Mouse (Mus musculus): ENCODE data around the gene Ralgds. TPM values are rescaled to one million over a fixed set of nuclear protein-coding genes. Genes with fewer than 3 reads are reported as not detected.
A peak's percentile ranks its signal among the peaks of the same experiment; 100 is the strongest.

The Ralgds gene
- total RNA-seq, 2 experiments from 2014 or later, result 2.1 to 4.6 TPM

- ATAC-seq (replicated peaks; ENCODE audit: poor library complexity, severe bottlenecking), result peak; percentile 36
Measured at GRCm38 (mm10) chr2:28597733-28598547, 85.0 kb downstream of the Ralgds start.

- ATAC-seq (replicated peaks; ENCODE audit: poor library complexity, severe bottlenecking), result peak; percentile 26
Measured at GRCm38 (mm10) chr2:28598692-28599568, 86.0 kb downstream of the Ralgds start.

- peak; percentile 34 for ATAC-seq (replicated peaks; ENCODE audit: poor library complexity, severe bottlenecking)
Measured at GRCm38 (mm10) chr2:28599569-28599900, 86.6 kb downstream of the Ralgds start.

GRCm38 (mm10) chr2:28601720-28602590 lies 89.0 kb downstream of the Ralgds start:
- ATAC-seq (replicated peaks; ENCODE audit: poor library complexity, severe bottlenecking), result no peak

Other genes with a start within 250 kb of the Ralgds start
- gene Ppp1r26, start 66.3 kb upstream of the Ralgds start, total RNA-seq (2014; fragmentation: Nextera tagmentation), result 0.80 and 2.1 TPM in 2 replicates
- 1.2 and 1.9 TPM in 2 replicates for gene Ppp1r26, start 66.3 kb upstream of the Ralgds start, total RNA-seq (2017)
- not detected in 2 replicates for gene 1700007K13Rik, start 46.8 kb upstream of the Ralgds start, total RNA-seq (2014; fragmentation: Nextera tagmentation)
- not detected in 2 replicates for gene 1700007K13Rik, start 46.8 kb upstream of the Ralgds start, total RNA-seq (2017)
- gene Mrps2, start 45.1 kb upstream of the Ralgds start, total RNA-seq (2014; fragmentation: Nextera tagmentation), result 61.3 and 62.9 TPM in 2 replicates
- gene Mrps2, start 45.1 kb upstream of the Ralgds start, total RNA-seq (2017), result 29.3 and 33.0 TPM in 2 replicates
- not detected in 2 replicates for gene Gbgt1, start 16.2 kb upstream of the Ralgds start, total RNA-seq (2014; fragmentation: Nextera tagmentation)
- gene Gbgt1, start 16.2 kb upstream of the Ralgds start, total RNA-seq (2017), result not detected in 2 replicates
- gene Gm10134, start 7.0 kb upstream of the Ralgds start, total RNA-seq (2014; fragmentation: Nextera tagmentation), result not detected in 2 replicates
- not detected in 2 replicates for gene Gm10134, start 7.0 kb upstream of the Ralgds start, total RNA-seq (2017)
- gene Cel, start 50.3 kb downstream of the Ralgds start, total RNA-seq (2014; fragmentation: Nextera tagmentation), result not detected in 2 replicates
- not detected in 2 replicates for gene Cel, start 50.3 kb downstream of the Ralgds start, total RNA-seq (2017)
- 25.9 and 31.5 TPM in 2 replicates for gene Gtf3c5, start 70.6 kb downstream of the Ralgds start, total RNA-seq (2014; fragmentation: Nextera tagmentation)
- gene Gtf3c5, start 70.6 kb downstream of the Ralgds start, total RNA-seq (2017), result 12.6 and 16.5 TPM in 2 replicates
- 1.4 TPM in 1 of 2 replicates, not detected in the other for gene Gfi1b, start 108.9 kb downstream of the Ralgds start, total RNA-seq (2014; fragmentation: Nextera tagmentation)
- 1.9 and 2.0 TPM in 2 replicates for gene Gfi1b, start 108.9 kb downstream of the Ralgds start, total RNA-seq (2017)
- gene Tsc1, start 128.1 kb downstream of the Ralgds start, total RNA-seq (2014; fragmentation: Nextera tagmentation), result 17.4 and 23.7 TPM in 2 replicates
- 11.1 and 12.4 TPM in 2 replicates for gene Tsc1, start 128.1 kb downstream of the Ralgds start, total RNA-seq (2017)
- gene Spaca9, start 186.6 kb downstream of the Ralgds start, total RNA-seq (2014; fragmentation: Nextera tagmentation), result 5.0 TPM in 1 of 2 replicates, not detected in the other
- 4.8 and 4.9 TPM in 2 replicates for gene Spaca9, start 186.6 kb downstream of the Ralgds start, total RNA-seq (2017)
- not detected in 2 replicates for gene Ak8, start 187.0 kb downstream of the Ralgds start, total RNA-seq (2014; fragmentation: Nextera tagmentation)
- not detected in 2 replicates for gene Ak8, start 187.0 kb downstream of the Ralgds start, total RNA-seq (2017)